Mouse (Mus musculus) 3134 (cell line): Measurements from ENCODE around the gene Runx1.

Experiments
- DNase-seq: peaks from one replicate; pipeline ENCODE4 v3.0.0-alpha.2; 2011; ENCODE audit warnings: low spot score; ENCODE audit not compliant: insufficient read length; ENCODE audit errors: extremely low read depth

The Runx1 gene

GRCm38 (mm10) chr16:92825908-92826650 is at the start of gene Runx1:
Gene Runx1 (minus strand): TSS chr16:92826149.
- peak; percentile 79 for DNase-seq

- no peak for DNase-seq
These were observed 48.1 kb upstream of the Runx1 start for GRCm38 (mm10) chr16:92874015-92874414.

GRCm38 (mm10) chr16:92871728-92872127 is 45.8 kb upstream of the Runx1 start:
- no peak for DNase-seq

DNA sequence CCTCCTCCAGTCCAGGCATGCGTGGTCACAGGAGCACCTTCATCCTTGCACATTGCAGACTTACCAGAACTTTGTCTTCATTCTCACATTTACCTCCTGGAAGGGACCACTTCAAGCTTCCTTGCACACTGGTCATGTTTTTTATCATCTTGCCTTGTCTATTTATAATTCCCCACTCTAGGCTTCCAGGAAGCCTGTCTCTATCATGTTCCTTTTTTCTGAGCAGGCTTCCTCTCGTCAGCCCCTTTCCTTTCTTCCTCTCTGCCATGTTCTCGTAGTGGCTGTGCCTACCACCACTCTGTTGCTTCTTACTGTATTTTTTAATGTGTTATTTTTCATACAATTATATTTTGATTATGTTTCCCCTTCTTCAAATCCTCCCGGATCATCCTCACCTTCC is 42.6 kb upstream of the Runx1 start:
- no peak for DNase-seq

DNA sequence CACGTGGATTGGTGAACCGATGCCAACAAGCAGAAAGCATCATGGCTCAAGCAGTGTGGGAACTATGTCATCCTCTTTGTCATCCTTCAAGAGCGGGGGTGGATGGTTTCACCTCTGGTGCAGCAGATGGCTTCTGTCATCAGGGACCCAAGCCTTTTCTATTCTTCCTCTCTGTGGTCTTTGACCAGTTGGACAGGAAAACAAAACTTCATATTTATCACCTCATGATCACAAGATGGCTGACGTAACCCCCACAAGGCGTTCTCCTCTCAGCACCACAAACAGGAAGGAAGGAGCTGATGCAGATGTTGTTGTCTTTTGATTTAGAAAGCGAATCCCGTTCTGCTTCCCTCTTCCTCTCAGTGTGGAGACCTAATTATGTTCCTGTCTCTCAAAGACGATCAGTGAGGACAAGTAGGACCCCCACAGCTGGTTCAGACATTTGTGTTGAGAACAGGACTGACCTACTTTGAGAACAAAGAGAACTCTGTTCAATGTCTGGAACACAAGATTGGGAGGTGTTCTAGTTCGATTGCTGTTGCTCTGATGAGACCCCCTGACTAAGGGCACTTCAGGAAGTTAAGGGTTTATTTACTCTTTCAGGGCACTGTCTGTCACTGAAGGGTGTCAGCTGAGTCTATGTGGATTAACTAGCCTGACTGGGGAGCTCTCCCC is 41.4 kb upstream of the Runx1 start:
- no peak for DNase-seq

GRCm38 (mm10) chr16:92865314-92865713 is 39.4 kb upstream of the Runx1 start:
- DNase-seq = no peak

DNA sequence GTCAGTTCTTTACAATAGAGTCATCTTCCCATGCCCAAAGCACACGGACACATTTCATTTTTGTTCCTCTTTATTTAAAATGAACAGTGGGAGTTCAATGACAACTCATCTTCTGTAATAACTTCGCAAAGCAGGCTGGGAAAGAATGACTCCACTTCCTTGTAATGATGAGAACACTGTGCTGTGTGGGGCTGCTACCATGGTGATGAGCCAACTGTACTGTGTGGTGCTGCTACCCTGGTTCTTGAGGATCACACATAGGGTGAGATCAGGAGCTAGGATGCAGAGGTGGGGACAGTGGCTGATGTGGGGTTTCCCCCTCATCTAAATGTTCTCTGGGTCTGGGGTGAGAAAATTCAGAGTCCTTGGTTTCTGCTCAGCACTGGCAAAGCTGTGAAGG is 38.2 kb upstream of the Runx1 start:
- DNase-seq = no peak

GRCm38 (mm10) chr16:92863179-92863578 is 37.2 kb upstream of the Runx1 start:
- no peak for DNase-seq

DNA sequence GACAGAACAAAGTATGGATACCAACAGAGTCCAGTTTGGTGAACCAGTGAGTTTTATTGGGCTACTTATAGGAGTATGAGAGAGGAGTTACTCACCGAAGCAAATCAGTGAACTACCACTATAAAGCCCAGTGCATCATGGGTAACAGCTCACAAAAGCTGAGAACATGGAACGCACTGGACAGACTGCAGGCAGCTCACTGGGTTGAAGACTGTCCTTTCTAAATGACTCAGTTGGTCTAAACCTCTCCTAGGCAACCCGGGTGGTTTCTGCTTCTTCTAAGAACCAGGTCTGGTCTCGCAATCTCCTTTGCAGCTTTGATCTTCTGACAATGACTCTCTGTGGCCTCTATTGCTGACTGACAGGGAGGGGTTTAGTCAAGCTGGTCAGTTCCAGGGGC is 36.5 kb upstream of the Runx1 start:
- DNase-seq = no peak

DNA sequence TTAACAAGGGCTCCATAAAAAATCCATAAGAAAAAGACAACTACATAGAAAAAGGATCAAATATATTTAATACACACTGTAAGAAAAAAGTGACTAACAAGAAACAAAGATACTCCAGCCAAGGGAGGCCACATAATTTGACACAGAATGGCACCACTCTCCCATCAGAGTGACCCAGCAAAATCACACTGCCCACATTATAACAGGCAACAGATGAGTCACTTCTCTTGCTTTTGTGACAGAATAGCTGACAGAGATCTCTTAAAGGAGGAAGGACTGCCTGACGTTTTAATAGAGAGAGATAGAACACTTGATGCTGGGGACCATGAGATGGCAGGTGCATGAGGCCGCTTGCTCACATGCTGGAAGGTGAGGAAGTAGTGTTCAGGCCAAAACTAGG is 35.6 kb upstream of the Runx1 start:
- DNase-seq = peak; percentile 47

DNA sequence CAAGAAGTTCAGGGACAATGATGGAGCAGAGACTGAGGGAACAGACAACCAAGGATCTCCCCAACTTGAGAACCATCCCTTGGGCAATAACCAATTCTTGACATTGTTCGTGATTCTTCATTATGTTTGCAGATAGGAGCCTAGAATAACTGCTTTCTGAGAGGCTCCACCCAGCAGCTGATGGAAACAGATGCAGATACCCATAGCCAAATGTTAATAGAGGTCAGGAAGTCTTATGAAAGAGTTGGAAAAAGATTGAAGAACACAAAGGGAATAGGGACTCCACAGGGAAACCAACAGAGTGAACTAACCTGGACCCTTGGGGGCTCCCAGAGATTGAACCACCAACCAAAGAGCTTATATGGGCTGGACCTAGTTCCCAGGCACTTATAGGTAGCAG is 34.7 kb upstream of the Runx1 start:
- no peak for DNase-seq

DNA sequence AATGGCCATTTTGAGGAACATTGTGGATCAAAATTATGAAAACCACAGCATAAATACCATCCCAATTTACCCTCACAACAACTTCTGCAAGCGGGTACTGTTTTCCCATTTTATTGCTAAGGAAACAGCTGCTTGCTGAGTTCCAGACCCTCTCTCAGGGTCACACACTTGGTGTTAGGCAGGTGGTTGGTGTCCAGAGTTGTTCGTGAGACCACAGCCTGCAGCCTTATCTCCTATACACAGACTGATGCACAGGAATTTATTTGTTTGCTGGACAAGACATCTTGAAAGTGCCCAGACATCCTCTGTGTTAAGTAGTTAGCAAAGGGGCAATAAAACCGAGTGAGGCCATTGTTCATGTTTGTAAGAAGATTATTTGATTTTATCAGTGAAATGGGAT is 30.8 kb upstream of the Runx1 start:
- no peak for DNase-seq

- DNase-seq = no peak
These were observed 26.3 kb upstream of the Runx1 start for GRCm38 (mm10) chr16:92852276-92852675.

GRCm38 (mm10) chr16:92850416-92850815 is 24.5 kb upstream of the Runx1 start:
- no peak for DNase-seq

GRCm38 (mm10) chr16:92847762-92848300 is 21.9 kb upstream of the Runx1 start:
- DNase-seq = no peak

DNA sequence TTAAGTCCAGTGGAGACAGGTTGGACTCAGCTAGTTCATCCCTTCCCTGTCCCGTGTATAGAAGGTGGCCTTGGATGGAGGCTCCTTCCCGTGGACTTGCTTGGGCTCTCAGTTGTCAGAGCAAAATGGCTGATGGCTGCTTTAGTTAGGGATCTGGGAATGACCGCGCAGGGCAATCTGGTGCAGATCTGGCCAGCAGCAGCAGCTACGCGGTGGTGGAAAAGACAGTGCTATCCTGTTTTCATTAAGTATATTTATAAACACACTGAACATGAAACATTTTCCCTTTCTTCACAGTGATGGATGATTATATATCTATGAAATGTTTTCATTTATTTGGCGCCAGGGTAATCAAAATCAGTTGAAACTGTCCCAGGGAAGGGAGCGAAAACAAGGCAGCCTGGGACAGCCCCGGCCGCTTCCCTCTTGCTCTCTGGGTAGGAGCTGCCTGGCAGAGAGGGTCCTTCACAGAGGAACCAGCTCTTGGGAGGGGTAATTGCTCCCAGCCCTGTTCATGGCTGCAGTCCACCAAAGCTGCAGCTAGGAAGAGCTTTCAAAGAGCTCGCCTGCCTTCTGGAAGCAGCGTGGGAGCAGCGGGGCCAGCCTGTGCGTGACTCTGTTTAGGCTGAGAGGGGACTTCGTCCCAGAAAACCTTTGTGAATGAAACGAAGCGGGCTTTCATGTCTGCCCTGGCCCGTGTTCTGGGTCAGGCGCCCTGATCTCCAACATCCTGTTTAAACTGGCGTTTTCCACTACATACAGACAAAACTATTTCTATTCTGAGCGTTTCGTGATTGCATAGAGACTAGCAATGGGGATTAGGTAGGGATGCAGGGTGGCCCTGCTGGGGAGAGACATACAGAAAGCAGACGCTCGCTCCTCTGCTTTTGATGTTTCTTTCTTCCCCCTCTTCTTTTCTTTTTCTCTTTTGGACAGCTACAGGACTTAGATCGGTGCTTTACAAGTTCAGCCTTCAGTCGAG is 19.6 kb upstream of the Runx1 start:
- DNase-seq = no peak

- DNase-seq = no peak
These were observed 12.8 kb upstream of the Runx1 start for GRCm38 (mm10) chr16:92838709-92839108.

- no peak for DNase-seq
These were observed 5.4 kb upstream of the Runx1 start for GRCm38 (mm10) chr16:92831341-92831740.

- DNase-seq = no peak
These were observed 4.5 kb upstream of the Runx1 start for GRCm38 (mm10) chr16:92830479-92830878.

DNA sequence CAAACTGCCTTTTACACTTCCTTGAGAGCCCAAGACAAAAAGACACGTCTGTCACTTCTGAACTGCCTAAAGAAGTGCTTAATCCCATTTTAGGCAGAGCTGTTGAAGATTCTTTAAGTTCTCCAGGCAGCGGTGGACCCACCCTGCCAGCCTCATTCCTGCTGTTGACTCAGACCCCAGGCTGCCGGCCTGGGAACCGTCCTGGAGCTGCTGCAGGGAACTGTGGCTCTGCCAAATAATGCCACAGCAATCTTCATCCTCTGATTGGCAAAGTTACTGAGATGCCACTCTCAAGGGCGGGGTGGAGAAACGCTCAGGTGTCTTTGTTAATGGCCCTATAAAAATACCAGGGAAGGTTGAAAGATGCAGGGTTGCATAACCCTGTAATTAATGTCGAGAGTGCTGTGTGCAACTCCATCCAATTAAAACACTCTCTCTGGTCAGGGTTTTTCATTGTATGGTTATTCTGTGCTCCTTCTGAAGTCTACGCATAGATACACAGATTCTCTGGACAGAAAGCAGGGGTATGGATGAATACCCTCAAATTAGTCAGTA is 2.4 kb upstream of the Runx1 start:
- peak; percentile 83 for DNase-seq
